Mouse (Mus musculus) erythroblast, embryonic 14.5 days (primary cell): ENCODE results near the gene Lhpp.

Source experiments
- GATA1 ChIP-seq: IDR thresholded peaks from 2 replicates; pipeline ENCODE4 v1.6.1; 2012; ENCODE audit warnings: low read length, inconsistent platforms, mixed read lengths
- TAL1 ChIP-seq: IDR thresholded peaks from 3 replicates; pipeline ENCODE4 v1.6.1; 2012; ENCODE audit warnings: low read length, inconsistent platforms, mixed read lengths

- TF ChIP-seq TAL1 (no peak), GATA1 (no peak)
These were observed 16.1 kb upstream of the Lhpp start for GRCm38 (mm10) chr7:132594325-132594724.
